Mouse (Mus musculus) mouse trophoblast stem cell (cell line): ENCODE measurements around the gene Fgfr4.
"Not testable (repeated sequence)": the region's sequence is repeated elsewhere in the genome, so short reads cannot be mapped to it uniquely, and the experiment has no call there.

Source experiments
- in situ Hi-C, 2 experiments: fragments of 300-500 bp; cut with MseI, MboI; formaldehyde crosslinking; loops; 2 replicates in 1 of 2; 3 replicates in 1 of 2; pipeline ENCODE4 v1.15.1; 2025

The Fgfr4 gene

DNA sequence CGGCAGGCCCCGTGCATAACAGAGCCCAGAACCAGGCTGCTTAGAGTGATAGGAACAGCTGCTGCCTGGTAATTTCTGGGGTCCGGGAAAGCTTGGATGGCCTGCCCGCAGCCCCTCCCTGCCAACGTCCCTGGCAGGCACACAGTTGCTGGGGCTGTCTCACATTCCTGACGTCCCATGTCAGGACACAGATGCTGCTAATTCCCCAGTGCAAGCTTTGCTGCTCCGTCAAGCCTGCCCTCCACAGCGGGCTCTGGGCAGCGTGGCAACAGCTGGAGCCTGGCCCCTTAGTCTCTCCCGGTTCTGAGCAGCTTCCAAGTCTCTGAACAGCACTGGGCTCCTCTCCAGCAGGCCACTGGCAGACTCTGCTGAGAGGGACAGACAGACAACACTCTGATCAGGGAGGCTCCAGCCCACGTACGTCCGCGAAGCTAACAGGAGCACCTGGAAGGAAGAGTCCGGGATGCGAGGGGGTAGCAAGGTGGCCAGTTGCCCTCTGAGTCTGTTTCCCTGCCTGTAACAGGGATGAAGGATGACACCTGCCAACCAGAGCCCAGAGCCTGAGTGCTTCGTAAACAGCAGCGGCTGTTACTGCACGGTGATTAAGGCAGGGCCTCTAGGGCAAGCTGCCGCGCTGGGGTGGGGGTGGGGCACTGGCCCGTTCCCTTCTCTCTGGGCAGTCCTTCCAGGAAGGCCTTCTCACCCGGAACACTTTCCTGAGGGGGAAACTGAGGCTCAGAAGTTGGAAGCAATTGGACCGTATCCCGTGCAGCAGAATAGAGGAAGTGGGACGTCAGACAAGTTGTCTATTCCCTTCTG, 19.3 kb downstream of the Fgfr4 start:
- in situ Hi-C loops = loop anchor here in 1 of 2 experiments (10.0 kb wide), 1 partner anchor 67 kb away; the partner anchor contains the start of genes Uimc1 and Zfp346

DNA sequence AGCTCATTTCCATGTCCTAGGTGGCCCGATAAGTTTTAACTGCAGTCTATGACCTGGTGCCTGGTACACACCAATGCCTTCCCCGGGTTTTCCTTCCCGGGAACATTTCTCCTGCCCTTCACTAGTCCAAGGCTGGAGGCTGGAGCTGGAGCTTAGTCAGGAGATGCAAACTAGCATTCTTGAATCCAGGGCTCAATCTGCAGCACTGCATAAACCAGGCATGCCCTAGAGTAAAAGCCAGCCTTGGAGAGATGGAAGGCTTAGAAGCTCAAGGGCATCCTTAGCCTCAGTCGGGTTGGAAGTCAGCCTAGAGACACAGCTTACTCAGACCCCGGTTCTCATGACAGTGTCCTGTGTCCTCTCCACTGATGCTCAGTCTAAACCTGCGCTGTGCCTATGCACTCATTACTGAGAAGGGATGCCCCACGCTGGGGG, 19.9 kb downstream of the Fgfr4 start:
- in situ Hi-C loops = loop anchor here in 1 of 2 experiments (10.0 kb wide), 1 partner anchor 68 kb away; the partner anchor contains the start of genes Uimc1 and Zfp346

DNA sequence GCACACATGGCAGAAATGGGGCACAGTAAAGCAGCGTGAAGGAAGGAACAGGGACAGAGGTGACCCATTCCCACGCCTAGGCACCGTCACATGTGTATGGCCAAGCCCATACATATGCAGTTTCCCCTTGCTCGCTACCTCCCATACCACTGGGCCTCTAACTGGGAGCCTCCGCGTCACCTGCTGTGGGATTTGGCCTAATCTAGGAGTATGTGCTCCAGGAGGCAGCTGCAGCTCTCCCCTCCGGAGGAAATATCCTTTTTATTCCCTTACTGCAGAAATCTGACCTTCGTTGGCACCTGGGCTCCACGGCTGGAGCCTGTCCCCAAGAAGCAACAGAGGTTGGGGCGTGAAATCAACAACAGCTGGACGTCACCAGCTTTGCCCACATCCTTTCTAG, 21.9 kb downstream of the Fgfr4 start:
- in situ Hi-C loops = loop anchor here in 1 of 2 experiments (10.0 kb wide), 1 partner anchor 70 kb away; the partner anchor contains the start of genes Uimc1 and Zfp346

GRCm38 (mm10) chr13:55176265-55176664, 23.8 kb downstream of the Fgfr4 start:
- in situ Hi-C loops = loop anchor here in 1 of 2 experiments (10.0 kb wide), 1 partner anchor 71 kb away; the partner anchor contains the start of genes Uimc1 and Zfp346

DNA sequence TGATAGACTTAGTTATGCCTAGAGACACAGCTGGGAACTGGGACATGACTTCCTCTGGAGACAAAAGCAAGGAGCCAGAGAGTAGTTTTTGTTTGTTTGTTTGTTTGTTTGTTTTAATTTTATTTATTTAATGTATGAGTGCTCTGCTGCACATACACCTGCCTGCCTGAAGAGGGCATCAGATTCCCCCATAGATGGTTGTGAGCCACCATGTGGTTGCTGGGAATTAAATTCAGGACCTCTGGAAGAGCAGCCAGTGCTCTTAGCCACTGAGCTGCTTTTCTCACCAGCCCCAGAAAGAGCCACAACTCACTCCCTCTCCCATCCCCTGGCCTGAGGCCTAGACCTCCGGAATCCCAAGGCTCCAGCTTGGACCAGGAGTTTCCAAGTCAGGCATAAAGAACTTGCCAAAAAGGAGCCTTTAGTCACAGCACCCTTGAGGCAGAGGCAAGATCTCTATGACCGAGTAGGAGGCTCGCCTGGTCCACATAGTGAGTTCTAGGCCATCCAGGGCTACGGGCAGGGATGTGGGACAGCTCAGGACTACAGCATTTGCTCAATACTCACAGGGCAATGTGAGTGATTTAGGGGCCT, 25.6 kb downstream of the Fgfr4 start:
- in situ Hi-C loops = loop anchor here in 1 of 2 experiments (10.0 kb wide), 1 partner anchor 73 kb away; the partner anchor contains the start of genes Uimc1 and Zfp346

- in situ Hi-C loops = loop anchor here in 1 of 2 experiments (10.0 kb wide), 1 partner anchor 74 kb away; the partner anchor contains the start of genes Uimc1 and Zfp346
Measured at GRCm38 (mm10) chr13:55178556-55178955, 26.1 kb downstream of the Fgfr4 start.

DNA sequence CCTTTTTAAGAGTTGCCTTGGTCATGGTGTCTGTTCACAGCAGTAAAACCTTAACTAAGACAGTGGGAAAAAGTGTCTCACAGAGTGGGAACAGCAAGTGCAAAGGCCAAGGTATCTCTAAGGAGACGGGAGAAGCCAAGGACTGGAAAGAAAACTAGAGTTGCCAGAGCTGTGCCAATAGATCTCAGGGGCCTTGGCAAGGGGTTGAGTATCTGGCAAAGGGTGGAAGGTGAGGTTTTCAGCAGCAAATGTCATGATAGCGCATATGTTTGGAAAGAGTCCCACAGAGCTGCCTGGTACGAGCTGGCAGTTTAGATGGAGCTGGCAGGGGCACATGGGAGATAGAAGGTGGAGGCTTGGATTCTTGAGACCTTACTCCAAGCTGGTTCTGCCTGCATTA, 27.2 kb downstream of the Fgfr4 start:
- in situ Hi-C loops = loop anchor here in 1 of 2 experiments (10.0 kb wide), 1 partner anchor 75 kb away; the partner anchor contains the start of genes Uimc1 and Zfp346

- in situ Hi-C loops = no loop called here
Measured at GRCm38 (mm10) chr13:55181786-55182172, 29.3 kb downstream of the Fgfr4 start.

DNA sequence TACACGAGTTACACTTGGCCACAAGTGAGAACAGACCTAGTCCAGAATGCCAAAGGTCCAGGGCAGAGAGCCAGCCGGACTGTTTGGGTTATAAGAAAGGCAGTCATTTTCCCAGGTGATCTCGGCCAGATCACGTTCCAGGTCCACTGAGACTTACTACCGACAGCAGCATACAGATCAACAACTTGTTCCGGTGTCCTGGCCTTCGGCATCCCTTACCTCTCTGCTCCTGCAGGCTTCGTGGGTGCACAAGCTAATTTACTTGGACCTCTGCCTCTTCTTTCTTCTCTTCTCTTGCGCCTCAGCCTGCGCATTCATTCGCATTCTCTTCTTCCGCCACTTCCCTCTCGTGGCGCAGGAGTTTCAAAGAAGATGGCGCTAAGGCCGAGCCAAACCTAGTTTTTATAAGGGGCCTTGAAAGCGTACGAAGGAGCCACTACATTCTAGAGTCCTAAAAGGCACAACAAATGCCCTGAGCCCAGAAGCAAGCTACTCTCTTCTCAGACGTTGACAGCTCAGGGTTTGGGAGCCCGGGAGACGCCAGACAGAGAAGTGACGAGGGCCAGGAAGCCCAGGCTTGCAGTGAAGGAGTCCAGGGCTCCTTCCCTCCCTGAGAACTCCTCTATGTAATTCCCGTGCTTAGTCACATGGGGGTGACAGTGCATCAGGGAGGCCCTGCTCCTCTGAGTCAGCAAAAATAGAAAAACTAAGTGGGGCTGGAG, 29.9 kb downstream of the Fgfr4 start:
- in situ Hi-C loops = no loop called here

GRCm38 (mm10) chr13:55183382-55183781, 30.9 kb downstream of the Fgfr4 start:
- in situ Hi-C loops = no loop called here

DNA sequence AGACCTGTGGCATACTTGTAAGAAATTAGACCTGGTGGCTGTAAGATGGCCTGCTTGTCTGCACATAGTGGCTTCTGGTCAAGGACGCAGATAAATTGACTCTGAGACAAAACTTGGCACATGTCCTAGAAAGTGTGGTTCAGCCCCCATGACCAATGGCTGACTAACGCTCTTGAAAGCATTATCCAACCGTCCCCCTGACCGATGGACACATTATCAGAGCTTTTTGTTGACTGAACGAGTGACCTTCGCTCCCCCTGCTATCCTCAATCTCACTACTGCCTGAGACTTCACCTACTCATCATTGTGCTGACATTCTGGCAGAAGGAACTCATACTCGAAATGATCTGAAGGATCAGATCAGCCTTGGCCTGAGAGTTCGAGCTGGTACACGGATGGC, 34.6 kb downstream of the Fgfr4 start:
- in situ Hi-C loops = not testable (repeated sequence)

DNA sequence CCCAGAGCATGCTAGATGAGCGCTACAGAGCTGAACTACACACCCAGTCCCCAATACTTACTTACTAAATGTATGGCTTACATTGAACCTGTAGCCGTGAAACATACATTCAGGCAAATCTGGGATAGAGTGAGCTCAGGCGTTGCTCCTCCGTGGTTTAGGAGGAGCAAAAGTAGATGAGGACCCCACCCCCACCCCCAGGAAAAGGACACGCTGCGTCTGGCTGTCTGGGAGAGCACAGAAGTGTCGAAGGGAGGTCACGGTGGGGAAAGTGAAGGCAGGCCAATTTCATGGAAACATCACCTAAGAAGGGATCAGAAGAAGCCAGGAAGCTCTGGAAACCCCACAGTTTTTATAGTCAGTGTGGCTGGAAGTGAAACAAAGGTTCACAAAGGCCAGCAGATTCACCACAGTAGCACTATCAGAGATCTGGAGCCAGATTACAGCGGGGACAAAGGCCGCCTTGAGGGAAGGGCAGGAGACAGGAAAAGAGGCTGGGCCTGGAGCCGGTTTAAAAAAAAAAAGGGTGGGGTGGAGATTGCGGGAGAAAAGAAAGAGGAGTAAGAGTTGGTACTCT, 37.2 kb downstream of the Fgfr4 start:
- in situ Hi-C loops = no loop called here

- in situ Hi-C loops = no loop called here
Measured at GRCm38 (mm10) chr13:55190121-55190868, 37.9 kb downstream of the Fgfr4 start.

GRCm38 (mm10) chr13:55191535-55191934, 39.1 kb downstream of the Fgfr4 start:
- in situ Hi-C loops = no loop called here

DNA sequence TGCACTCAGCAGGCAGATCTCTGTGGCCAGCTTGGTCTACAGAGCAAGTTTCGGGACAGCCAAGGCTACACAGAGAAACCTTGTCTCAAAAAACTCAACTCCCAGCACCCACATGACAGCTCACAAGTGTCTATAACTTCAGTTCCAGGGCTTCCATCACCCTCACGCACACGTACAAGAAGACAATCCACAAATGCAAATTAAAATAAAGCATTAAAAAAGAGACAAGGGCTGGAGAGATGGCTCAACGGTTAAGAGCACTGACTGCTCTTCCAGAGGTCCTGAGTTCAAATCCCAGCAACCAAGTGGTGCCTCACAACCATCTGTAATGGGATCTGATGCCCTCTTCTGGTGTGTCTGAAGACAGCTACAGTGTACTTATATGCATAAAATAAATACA, 50.3 kb downstream of the Fgfr4 start:
- in situ Hi-C loops = not testable (repeated sequence)

DNA sequence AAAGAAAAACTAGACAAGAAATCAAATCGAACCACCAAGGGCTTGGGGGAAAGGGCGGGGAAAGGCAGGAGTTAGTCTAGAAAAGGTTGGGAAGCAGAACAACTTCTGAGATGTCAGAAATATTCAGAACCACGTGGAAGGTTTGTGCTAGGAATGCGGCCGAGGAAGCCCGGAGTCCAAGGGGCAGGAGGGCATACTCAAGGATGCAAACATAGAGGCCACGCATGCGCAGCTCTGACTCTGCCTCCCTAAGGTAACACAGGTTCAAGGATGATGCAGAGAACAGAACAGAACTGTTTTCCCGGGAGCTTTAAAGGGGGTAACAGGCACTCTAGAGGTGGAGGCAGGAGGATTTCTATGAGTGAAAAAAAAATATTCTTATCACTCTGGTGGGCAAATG, 51.3 kb downstream of the Fgfr4 start:
- in situ Hi-C loops = no loop called here

GRCm38 (mm10) chr13:55204667-55205389, 52.4 kb downstream of the Fgfr4 start:
- in situ Hi-C loops = no loop called here

- in situ Hi-C loops = no loop called here
Measured at GRCm38 (mm10) chr13:55205448-55206205, 53.2 kb downstream of the Fgfr4 start.
